Mouse (Mus musculus) gonadal fat pad, adult 2 months (tissue): ENCODE measurements around the gene Wdr78. TPM values are rescaled to one million over a fixed set of nuclear protein-coding genes. Genes with fewer than 3 reads are reported as not detected.

ENCODE experiments used
- polyA plus RNA-seq: library from polyadenylated mRNA; depleted of rRNA; stranded (reverse); fragments of >200 nt; gene quantifications from 2 replicates; pipeline ENCODE4 v1.2.3, GENCODE M21; 2012; rRNA removed

Wdr78 gene
- polyA plus RNA-seq, 1 experiment = 1.6 TPM

Other genes with a start within 250 kb of the Wdr78 start
- 1.7 and 3.1 TPM in 2 replicates for gene Tctex1d1, start 135.9 kb downstream of the Wdr78 start, polyA plus RNA-seq
- gene Insl5, start 87.7 kb downstream of the Wdr78 start, polyA plus RNA-seq = not detected in 2 replicates
- gene Mier1, start 165 bp downstream of the Wdr78 start, polyA plus RNA-seq = 10.9 and 14.3 TPM in 2 replicates
- 3.2 and 4.0 TPM in 2 replicates for gene Slc35d1, start 100.6 kb upstream of the Wdr78 start, polyA plus RNA-seq
- 0.09 TPM in 1 of 2 replicates, not detected in the other for gene 4921539E11Rik, start 176.3 kb upstream of the Wdr78 start, polyA plus RNA-seq
- gene Oma1, start 199.3 kb upstream of the Wdr78 start, polyA plus RNA-seq = 9.2 and 12.2 TPM in 2 replicates